Mouse (Mus musculus) ES-E14 (cell line): Measurements from ENCODE around the gene Dnaaf3. TPM values are rescaled to one million over a fixed set of nuclear protein-coding genes. Genes with fewer than 3 reads are reported as not detected.

Source experiments
- DNase-seq: peaks from one replicate; pipeline ENCODE4 v3.0.0-alpha.2; 2013; ENCODE audit warnings: low read depth, low spot score
- H3K27ac ChIP-seq: 2 replicates; pipeline ENCODE4 v1.5.1; 2012; ENCODE audit warnings: low read depth, mild to moderate bottlenecking, low read length, moderate library complexity, mixed read lengths; ENCODE audit not compliant: poor library complexity, insufficient read depth, severe bottlenecking
- H3K36me3 ChIP-seq: 2 replicates; pipeline ENCODE4 v1.6.1; 2012; ENCODE audit warnings: mild to moderate bottlenecking, low read length, moderate library complexity, mixed read lengths; ENCODE audit not compliant: control insufficient read depth, poor library complexity, insufficient read depth, severe bottlenecking
- H3K4me1 ChIP-seq, 2 experiments: fragments of 150-350 bp in 1 of 2; sonication (generic) in 1 of 2; 2 replicates each; pipeline ENCODE4 v1.6.1; 2012; ENCODE audit warnings: low read length in 2 of 2, mild to moderate bottlenecking in 1 of 2, mixed read lengths in 1 of 2; ENCODE audit not compliant: control insufficient read depth in 2 of 2, insufficient read depth in 2 of 2, poor library complexity in 1 of 2
- H3K4me3 ChIP-seq, 2 experiments: fragments of 150-350 bp in 1 of 2; sonication (generic) in 1 of 2; 2 replicates each; pipeline ENCODE4 v1.5.1; 2012; ENCODE audit warnings: low read length in 2 of 2, low read depth in 1 of 2, mild to moderate bottlenecking in 1 of 2, mixed read lengths in 1 of 2; ENCODE audit not compliant: insufficient read depth in 1 of 2, poor library complexity in 1 of 2, severe bottlenecking in 1 of 2
- H3K9ac ChIP-seq: 2 replicates; pipeline ENCODE4 v1.6.1; 2012; ENCODE audit warnings: low read depth, mild to moderate bottlenecking, low read length, mixed read lengths; ENCODE audit not compliant: poor library complexity, insufficient read depth, severe bottlenecking
- H3K9me3 ChIP-seq: fragments of 150-350 bp; sonication (generic); 2 replicates; pipeline ENCODE4 v1.6.1; 2012; ENCODE audit warnings: low read depth, mild to moderate bottlenecking, low read length; ENCODE audit not compliant: control insufficient read depth, insufficient read depth
- CHD2 ChIP-seq: IDR thresholded peaks from 2 replicates; pipeline ENCODE4 v1.6.1; 2014; ENCODE audit warnings: mild to moderate bottlenecking, low read depth, low read length, inconsistent platforms
- HCFC1 ChIP-seq: IDR thresholded peaks from 2 replicates; pipeline ENCODE4 v1.6.1; 2012; ENCODE audit warnings: low read length, inconsistent platforms, borderline replicate concordance; ENCODE audit not compliant: insufficient read depth
- MAFK ChIP-seq: IDR thresholded peaks from 2 replicates; pipeline ENCODE4 v1.6.1; 2014; ENCODE audit warnings: mild to moderate bottlenecking, low read depth, low read length, inconsistent platforms; ENCODE audit not compliant: insufficient read depth
- ZC3H11A ChIP-seq: IDR thresholded peaks from 2 replicates; pipeline ENCODE4 v1.6.1; 2012; ENCODE audit warnings: low read depth, mild to moderate bottlenecking, inconsistent platforms, low read length, borderline replicate concordance
- ZNF384 ChIP-seq: IDR thresholded peaks from 2 replicates; pipeline ENCODE4 v1.6.1; 2012; ENCODE audit warnings: low read depth, low read length, inconsistent platforms
- in situ Hi-C, 2 experiments: fragments of 600-800 bp; cut with MboI; formaldehyde crosslinking; loops; one replicate each; pipeline ENCODE4 v1.15.1; 2025; ENCODE audit warnings: low sequenced_read_pairs in 2 of 2, inconsistent platforms in 1 of 2; ENCODE audit not compliant: unreplicated experiment in 2 of 2
- total RNA-seq: library from RNA; depleted of rRNA; stranded (reverse); fragments of 300-350 nt; gene quantifications from 2 replicates; pipeline ENCODE4 v1.2.3, GENCODE M21; 2012

The Dnaaf3 gene
- total RNA-seq, 1 experiment, result 3.1 TPM

DNA sequence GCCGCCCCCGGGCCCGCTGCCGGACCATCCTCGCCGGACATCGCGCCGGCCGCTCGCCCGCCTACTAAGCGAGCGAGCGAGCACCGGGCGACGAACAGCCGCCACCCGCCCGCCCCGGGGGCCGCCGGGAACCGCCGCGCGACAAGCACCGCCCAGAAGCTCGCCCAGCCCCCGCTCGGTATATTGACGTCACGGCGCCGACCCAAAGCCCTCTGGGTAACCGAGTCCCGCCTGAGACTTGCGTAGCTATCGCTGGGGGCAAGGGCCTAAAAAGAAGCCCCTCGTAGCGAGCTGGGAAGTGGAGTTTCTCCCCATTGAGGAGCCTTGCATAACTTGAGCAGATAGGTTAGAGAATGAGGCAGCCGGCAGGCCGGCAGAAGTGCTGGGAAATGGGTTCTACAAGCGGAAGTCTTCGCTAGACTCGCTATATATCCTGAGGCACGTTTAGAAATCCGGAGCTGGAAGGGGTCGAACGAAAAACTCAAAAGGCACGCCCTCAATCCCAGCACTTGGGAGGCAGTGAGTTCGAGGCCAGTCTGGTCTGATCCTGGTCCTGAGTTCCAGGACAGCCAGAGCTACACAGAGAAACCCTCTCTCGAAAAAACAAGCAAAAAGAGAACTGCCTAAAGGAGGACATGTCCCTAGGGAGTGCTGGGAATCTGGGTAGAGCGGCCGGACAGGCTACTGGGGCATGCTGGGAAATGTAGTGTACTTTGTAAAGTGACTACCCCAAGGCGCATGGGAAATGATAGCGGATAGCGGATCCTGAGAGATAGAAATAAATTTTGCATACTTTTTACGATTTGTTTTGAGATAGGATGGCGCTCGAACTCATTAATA lies 30.5 kb downstream of the Dnaaf3 start, which contains the start of gene Ppp1r12c:
Gene Ppp1r12c, minus strand, starts transcription at position 123 of the 840 bp plus-strand sequence.
- H3K4me1 ChIP-seq, result no peaks in the 10 kb centered on the region; a peak in 1 of 4 replicates
- peak; percentile 82 for DNase-seq
- in situ Hi-C loops, result no loop called here
- peak within 1 kb of the TSS; percentile 56; the same call in 1 of the 2 replicates for H3K27ac ChIP-seq
- peaks cover under 1% of the 10 kb centered on the region; the same call in 1 of the 2 replicates for H3K36me3 ChIP-seq
- peak; percentile 69 for TF ChIP-seq ZC3H11A
- TF ChIP-seq ZNF384, result no peak
- TF ChIP-seq HCFC1, result peak; percentile 92
- no peak for TF ChIP-seq MAFK
- no peak for TF ChIP-seq CHD2
- H3K9me3 ChIP-seq, result no peaks in the 10 kb centered on the region
- H3K9ac ChIP-seq, result peak within 1 kb of the TSS; percentile 88
- peak within 1 kb of the TSS; percentile 92 for H3K4me3 ChIP-seq

DNA sequence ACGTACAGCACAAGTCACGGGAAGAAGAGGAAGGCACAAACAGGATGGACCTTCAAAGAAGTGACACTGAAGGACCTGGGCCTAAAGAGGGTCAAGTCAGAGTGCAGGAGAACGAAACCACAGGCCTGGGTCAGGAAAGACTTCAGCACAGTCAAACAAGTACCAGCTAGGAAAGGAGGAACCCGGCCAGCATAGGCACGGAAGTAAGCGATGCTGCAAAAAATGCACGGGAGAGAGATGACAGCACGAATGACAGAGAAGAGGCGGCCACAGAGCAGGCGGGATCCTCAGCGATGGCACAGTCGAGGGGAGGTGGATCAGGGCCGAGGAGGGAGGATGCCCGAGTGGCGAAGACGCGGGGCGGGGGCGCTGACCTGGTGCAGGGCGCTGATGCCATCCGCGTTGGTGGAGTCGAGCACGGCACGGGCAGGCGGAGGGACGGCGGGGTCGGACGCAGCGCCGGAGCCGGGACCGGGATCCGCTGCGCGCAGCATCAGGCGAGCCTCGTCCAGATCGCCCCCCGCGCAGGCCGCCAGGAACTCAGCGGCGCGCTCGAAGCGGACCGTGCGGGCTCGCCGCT lies 31.3 kb downstream of the Dnaaf3 start:
- no peaks in the 10 kb centered on the region; a peak in 1 of 4 replicates for H3K4me1 ChIP-seq
- peak overlapping the region; percentile 88 for H3K9ac ChIP-seq
- no peak for TF ChIP-seq ZNF384
- TF ChIP-seq CHD2, result no peak
- no peak for TF ChIP-seq ZC3H11A
- TF ChIP-seq HCFC1, result no peak
- no peak for TF ChIP-seq MAFK
- peaks cover 6% of the 10 kb centered on the region for H3K36me3 ChIP-seq
- DNase-seq, result no peak
- in situ Hi-C loops, result no loop called here
- no peak overlapping the region for H3K27ac ChIP-seq
- H3K9me3 ChIP-seq, result no peaks in the 10 kb centered on the region
- H3K4me3 ChIP-seq, result peak overlapping the region; percentile 92

DNA sequence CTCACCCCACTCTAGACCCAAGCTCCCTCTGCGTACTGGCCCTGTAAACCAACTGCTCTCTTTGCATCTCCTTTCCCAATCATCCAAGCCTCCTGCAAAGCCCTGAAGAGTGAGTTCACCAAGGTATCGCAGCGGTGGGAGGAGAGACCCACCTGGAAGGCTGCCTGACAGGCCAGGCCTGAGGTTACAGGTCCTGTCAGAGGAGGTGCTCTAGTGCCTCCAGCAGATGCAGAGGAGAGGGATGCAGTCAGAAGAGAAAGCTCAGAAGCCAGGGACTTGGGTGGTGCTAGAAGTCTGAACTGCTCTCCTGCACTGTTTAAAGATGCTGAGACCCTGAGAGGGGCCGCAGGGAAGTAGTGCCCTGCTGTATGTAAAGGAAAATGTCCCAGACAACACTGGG lies 33.2 kb downstream of the Dnaaf3 start:
- DNase-seq, result no peak
- H3K4me1 ChIP-seq, result no peaks in the 10 kb centered on the region; a peak in 1 of 4 replicates
- no peak overlapping the region for H3K4me3 ChIP-seq
- H3K36me3 ChIP-seq, result peaks cover 6% of the 10 kb centered on the region
- no peak overlapping the region for H3K9ac ChIP-seq
- no peak overlapping the region for H3K27ac ChIP-seq
- no peaks in the 10 kb centered on the region for H3K9me3 ChIP-seq
- in situ Hi-C loops, result no loop called here
- TF ChIP-seq MAFK, result no peak
- TF ChIP-seq HCFC1, result no peak
- no peak for TF ChIP-seq CHD2
- no peak for TF ChIP-seq ZC3H11A
- TF ChIP-seq ZNF384, result no peak

DNA sequence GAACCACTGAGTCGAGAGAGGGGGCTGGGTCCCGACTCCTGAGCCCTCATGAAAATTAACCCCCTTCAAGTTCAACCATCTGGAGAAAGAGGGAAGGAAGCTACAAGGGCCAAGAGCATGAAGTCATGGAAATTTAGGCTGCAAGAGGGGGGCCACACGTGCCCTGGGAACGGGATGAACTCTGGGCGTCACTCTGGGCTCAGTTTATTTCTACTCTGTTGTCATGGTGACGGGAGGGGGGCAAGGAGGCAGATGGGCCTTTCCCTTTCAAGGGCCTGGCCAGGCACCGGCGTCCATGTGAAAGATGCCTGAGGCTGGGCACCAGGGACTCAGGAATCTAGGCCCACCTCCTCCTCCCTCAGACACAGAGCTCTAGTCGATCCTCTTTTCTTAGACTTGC lies 34.0 kb downstream of the Dnaaf3 start:
- DNase-seq, result no peak
- Histone ChIP-seq H3K9ac (no peak overlapping the region), H3K4me3 (no peak overlapping the region), H3K36me3 (peaks cover 6% of the 10 kb centered on the region), H3K4me1 (no peaks in the 10 kb centered on the region; a peak in 1 of 4 replicates), H3K27ac (no peak overlapping the region), H3K9me3 (no peaks in the 10 kb centered on the region)
- in situ Hi-C loops, result no loop called here
- TF ChIP-seq ZNF384 (no peak), HCFC1 (no peak), CHD2 (no peak), ZC3H11A (no peak), MAFK (no peak)
